Mouse (Mus musculus) small intestine, adult 2 months (tissue): ENCODE results near the gene Myh9. TPM values are rescaled to one million over a fixed set of nuclear protein-coding genes. Genes with fewer than 3 reads are reported as not detected.
"Not testable (repeated sequence)": the region's sequence is repeated elsewhere in the genome, so short reads cannot be mapped to it uniquely, and the experiment has no call there.

Experiments used
- H3K27ac ChIP-seq: fragments of 200-500 bp; 2 replicates; pipeline ENCODE4 v1.5.1; 2012; ENCODE audit warnings: low read depth, low read length, control low read depth, inconsistent platforms; ENCODE audit not compliant: insufficient read depth
- H3K27me3 ChIP-seq: fragments of 200-500 bp; 2 replicates; pipeline ENCODE4 v1.6.1; 2012; ENCODE audit warnings: mild to moderate bottlenecking, moderate library complexity, low read length, inconsistent platforms; ENCODE audit not compliant: control insufficient read depth, insufficient read depth
- H3K36me3 ChIP-seq: fragments of 200-500 bp; 2 replicates; pipeline ENCODE4 v1.6.1; 2012; ENCODE audit warnings: mild to moderate bottlenecking, low read length, control low read depth, inconsistent platforms; ENCODE audit not compliant: control insufficient read depth, insufficient read depth
- H3K4me1 ChIP-seq: fragments of 200-500 bp; 2 replicates; pipeline ENCODE4 v1.6.1; 2012; ENCODE audit warnings: low read length, inconsistent platforms, mixed read lengths; ENCODE audit not compliant: control insufficient read depth, insufficient read depth, insufficient read length
- H3K4me3 ChIP-seq: fragments of 200-500 bp; 2 replicates; pipeline ENCODE4 v1.5.1; 2012; ENCODE audit warnings: low read depth, mild to moderate bottlenecking, control low read depth, inconsistent platforms, low read length, moderate library complexity
- CTCF ChIP-seq: fragments of 200-500 bp; IDR thresholded peaks from 2 replicates; pipeline ENCODE4 v1.5.1; 2012; ENCODE audit warnings: low read depth, mild to moderate bottlenecking, control low read depth, inconsistent platforms, low read length, moderate library complexity, mixed read lengths; ENCODE audit not compliant: insufficient replicate concordance, insufficient read length; ENCODE audit errors: extremely low read depth
- POLR2A ChIP-seq: fragments of 200-500 bp; IDR thresholded peaks from 2 replicates; pipeline ENCODE4 v1.6.1; 2012; ENCODE audit warnings: low read depth, mild to moderate bottlenecking, control low read depth, inconsistent platforms, low read length, moderate library complexity
- WGBS: fragments of 180-500 bp; shearing (Covaris S2); methylation state at CpG from one replicate; pipeline ENCODE4 v1.1.7; 2018; 5-methylcytosine and 5-hydroxymethylcytosine counted together
- polyA plus RNA-seq: library from polyadenylated mRNA; depleted of rRNA; stranded (reverse); fragments of >200 nt; gene quantifications from 2 replicates; pipeline ENCODE4 v1.2.3, GENCODE M21; 2012

Myh9 gene
- polyA plus RNA-seq, 1 experiment: 89.4 TPM

GRCm38 (mm10) chr15:77868340-77868739 lies 26.4 kb upstream of the Myh9 start:
- H3K4me1 ChIP-seq: peaks cover 23% of the 10 kb centered on the region; the same call in 1 of the 2 replicates
- WGBS: 72% methylated on average over 5 of the region's 5 CpGs
- H3K36me3 ChIP-seq: no peaks in the 10 kb centered on the region
- no peak overlapping the region for H3K4me3 ChIP-seq
- TF ChIP-seq CTCF (no peak), POLR2A (no peak)
- H3K27me3 ChIP-seq: no peaks in the 10 kb centered on the region
- H3K27ac ChIP-seq: peak overlapping the region; percentile 33; the same call in 1 of the 2 replicates

GRCm38 (mm10) chr15:77867231-77867968 lies 25.4 kb upstream of the Myh9 start:
- H3K27ac ChIP-seq: peak overlapping the region; percentile 33
- not testable (repeated sequence) for H3K27me3 ChIP-seq, H3K36me3 ChIP-seq, H3K4me3 ChIP-seq
- H3K4me1 ChIP-seq: peaks cover 24% of the 10 kb centered on the region; the same call in 1 of the 2 replicates
- 83% methylated on average over 9 of the region's 10 CpGs for WGBS

- Histone ChIP-seq H3K27me3 (no peaks in the 10 kb centered on the region), H3K4me1 (peaks cover 19% of the 10 kb centered on the region; the same call in 1 of the 2 replicates), H3K27ac (peak overlapping the region; percentile 64), H3K36me3 (no peaks in the 10 kb centered on the region), H3K4me3 (no peak overlapping the region)
- WGBS: 50% methylated on average over 11 of the region's 11 CpGs
- TF ChIP-seq CTCF (no peak), POLR2A (no peak)
Observed at GRCm38 (mm10) chr15:77866583-77867220, 24.7 kb upstream of the Myh9 start.

GRCm38 (mm10) chr15:77864063-77864758 lies 22.2 kb upstream of the Myh9 start:
- Histone ChIP-seq H3K4me3 (no peak overlapping the region), H3K4me1 (peaks cover 18% of the 10 kb centered on the region; the same call in 1 of the 2 replicates), H3K36me3 (no peaks in the 10 kb centered on the region), H3K27ac (no peak overlapping the region), H3K27me3 (no peaks in the 10 kb centered on the region)
- WGBS: 46% methylated on average over 9 of the region's 9 CpGs
- TF ChIP-seq CTCF (no peak), POLR2A (no peak)

- H3K27me3 ChIP-seq: no peaks in the 10 kb centered on the region
- H3K27ac ChIP-seq: no peak overlapping the region
- no peak for TF ChIP-seq CTCF
- no peaks in the 10 kb centered on the region for H3K36me3 ChIP-seq
- no peak overlapping the region for H3K4me3 ChIP-seq
- H3K4me1 ChIP-seq: peaks cover 19% of the 10 kb centered on the region; the same call in 1 of the 2 replicates
- WGBS: 81% methylated on average over 22 of the region's 22 CpGs
Observed at GRCm38 (mm10) chr15:77862991-77863972, 21.3 kb upstream of the Myh9 start.

- WGBS: 21% methylated on average over 1 of the region's 1 CpGs
- no peak for TF ChIP-seq CTCF
- no peak for TF ChIP-seq POLR2A
- no peak overlapping the region for H3K27ac ChIP-seq
- no peaks in the 10 kb centered on the region for H3K27me3 ChIP-seq
- no peaks in the 10 kb centered on the region for H3K36me3 ChIP-seq
- H3K4me3 ChIP-seq: no peak overlapping the region
- H3K4me1 ChIP-seq: peaks cover 39% of the 10 kb centered on the region; the same call in 1 of the 2 replicates
Observed at GRCm38 (mm10) chr15:77860081-77860665, 18.2 kb upstream of the Myh9 start.
